Comparison of ENCODE assay signal across 8 mouse cellular contexts in genomic region chr16:58522677-58523043, GRCm38 (mm10). TPM values are rescaled to one million over a fixed set of nuclear protein-coding genes. Genes with fewer than 3 reads are reported as not detected.
DNase-seq lines count a peak whose midpoint lies in the region; ATAC-seq and TF ChIP-seq lines count a peak whose summit lies in the region.

No protein-coding gene starts in this region.

- peak overlapping the region; percentile 84 for H3K4me3 ChIP-seq in kidney, postnatal 0 days (replicated peaks; ENCODE audit: low read depth, low read length)
- peak overlapping the region; percentile 72 for H3K4me3 ChIP-seq in forebrain, embryonic 14.5 days (ENCODE audit: low read depth, low read length)
- peak overlapping the region; percentile 91 for H3K4me3 ChIP-seq in liver, embryonic 14.5 days (ENCODE audit: insufficient read depth in 1 of 2, low read depth in 2 of 2, low read length in 2 of 2)

- DNase-seq in kidney, postnatal 0 days (ENCODE audit: low spot score): peak; percentile 49
- DNase-seq in kidney, postnatal 4 days: no peak
- no peak for DNase-seq in forebrain, embryonic 14.5 days (ENCODE audit: low spot score)
- no peak for DNase-seq in liver, embryonic 14.5 days (ENCODE audit: low read depth in 3 of 3, low spot score in 3 of 3)
- no peak for DNase-seq in adrenal gland, postnatal 36 days
- no peak for DNase-seq in gastrocnemius, adult 8-10 months (ENCODE audit: low spot score in 2 of 2)
- DNase-seq in natural killer cell, adult 2 months (ENCODE audit: low spot score in 2 of 2): no peak

- ATAC-seq in kidney, postnatal 0 days (replicated peaks; ENCODE audit: low FRiP score, low read depth): peak; percentile 59
- peak; percentile 11 for ATAC-seq in activated CD4-positive, CD25-positive, alpha-beta regulatory T cell, adult 4 months
- peak; percentile 72 for ATAC-seq in forebrain, embryonic 14.5 days
- peak; percentile 49 for ATAC-seq in liver, embryonic 14.5 days (ENCODE audit: insufficient read depth)

- H3K36me3 ChIP-seq in kidney, postnatal 0 days (ENCODE audit: insufficient read depth, low read length): no peaks in the 10 kb centered on the region
- H3K36me3 ChIP-seq in forebrain, embryonic 14.5 days (ENCODE audit: control insufficient read depth, insufficient read depth, low read length): no peaks in the 10 kb centered on the region
- no peaks in the 10 kb centered on the region for H3K36me3 ChIP-seq in liver, embryonic 14.5 days (replicated peaks; ENCODE audit: control insufficient read depth, insufficient read depth, low read depth)

- peak overlapping the region; percentile 93 for H3K27ac ChIP-seq in kidney, postnatal 0 days
- no peak overlapping the region for H3K27ac ChIP-seq in forebrain, embryonic 14.5 days (ENCODE audit: low read depth, low read length)
- peak overlapping the region; percentile 64 for H3K27ac ChIP-seq in liver, embryonic 14.5 days

- peak overlapping the region; percentile 91 for H3K9ac ChIP-seq in kidney, postnatal 0 days (ENCODE audit: low read depth, low read length)
- H3K9ac ChIP-seq in forebrain, embryonic 14.5 days (ENCODE audit: low read length): peak overlapping the region; percentile 77
- H3K9ac ChIP-seq in liver, embryonic 14.5 days (replicated peaks): peak overlapping the region; percentile 92

- H3K4me2 ChIP-seq in kidney, postnatal 0 days (ENCODE audit: low read length): peak overlapping the region; percentile 66
- peak overlapping the region; percentile 96 for H3K4me2 ChIP-seq in forebrain, embryonic 14.5 days (ENCODE audit: low read length)
- peak overlapping the region; percentile 76 for H3K4me2 ChIP-seq in liver, embryonic 14.5 days (ENCODE audit: low read depth)

- no peak for TF ChIP-seq CTCF in kidney, postnatal 0 days (IDR thresholded peaks at IDR 0.05; ENCODE audit: low read depth)
- peak; percentile 2; the same call in 1 of the 2 replicates for TF ChIP-seq CTCF in liver, embryonic 14.5 days (IDR thresholded peaks at IDR 0.05; ENCODE audit: low read depth)

- H3K27me3 ChIP-seq in kidney, postnatal 0 days (ENCODE audit: insufficient read depth, low read length): no peaks in the 10 kb centered on the region
- no peaks in the 10 kb centered on the region; the same call in 1 of the 2 replicates for H3K27me3 ChIP-seq in forebrain, embryonic 14.5 days (replicated peaks; ENCODE audit: control insufficient read depth, insufficient read depth, low read length)
- no peaks in the 10 kb centered on the region for H3K27me3 ChIP-seq in liver, embryonic 14.5 days (ENCODE audit: control insufficient read depth, insufficient read depth, low read length)

- no peaks in the 10 kb centered on the region for H3K4me1 ChIP-seq in kidney, postnatal 0 days (replicated peaks; ENCODE audit: insufficient read depth, low read length)
- H3K4me1 ChIP-seq in forebrain, embryonic 14.5 days (ENCODE audit: control insufficient read depth, insufficient read depth, low read length): no peaks in the 10 kb centered on the region; the same call in 1 of the 2 replicates
- peaks cover 45 to 53% of the 10 kb centered on the region in 2 experiments for H3K4me1 ChIP-seq in liver, embryonic 14.5 days (replicated peaks; ENCODE audit: control insufficient read depth in 2 of 2, insufficient read depth in 2 of 2, low read length in 1 of 2)

- 0% methylated on average over 16 of the region's 16 CpGs for WGBS in kidney, postnatal 0 days
- WGBS in forebrain, embryonic 14.5 days: under 1% methylated on average over 16 of the region's 16 CpGs
- WGBS in liver, embryonic 14.5 days (ENCODE audit: insufficient replicate concordance): 0% methylated on average over 16 of the region's 16 CpGs

- no peak for TF ChIP-seq EP300 in liver, embryonic 14.5 days (IDR thresholded peaks at IDR 0.05; ENCODE audit: low read depth)

- no peaks in the 10 kb centered on the region for H3K9me3 ChIP-seq in kidney, postnatal 0 days (replicated peaks; ENCODE audit: low read length)
- 0 out of 2 replicates have a peak, but pooled peaks cover 3% of the 10 kb centered on the region for H3K9me3 ChIP-seq in forebrain, embryonic 14.5 days (replicated peaks; ENCODE audit: control insufficient read depth, low read length)
- no peaks in the 10 kb centered on the region for H3K9me3 ChIP-seq in liver, embryonic 14.5 days (ENCODE audit: control insufficient read depth, low read length)

RNA-seq across cellular contexts. Expression of gene St3gal6, which starts 1.4 kb away (rescaled TPM):
- polyA plus RNA-seq in kidney, postnatal 0 days (2015; fragmentation: Nextera tagmentation; extraction: Ambion mirVana): 93.6 and 93.8 TPM in 2 replicates
- polyA plus RNA-seq in activated CD4-positive, CD25-positive, alpha-beta regulatory T cell, adult 4 months (2017; shearing (Covaris generic)): 1 to 10 TPM; 4.6 to 7.4 TPM
- 7.8 and 8.3 TPM in 2 replicates for polyA plus RNA-seq in forebrain, embryonic 14.5 days (2014; fragmentation: Nextera tagmentation; extraction: Ambion mirVana)
- polyA plus RNA-seq in liver, embryonic 14.5 days (2012; rRNA removed): 6.7 and 10.4 TPM in 2 replicates
- polyA plus RNA-seq in liver, embryonic 14.5 days (2014; fragmentation: Nextera tagmentation; extraction: Ambion mirVana): 25.4 and 25.6 TPM in 2 replicates
- 10 to 100 TPM; 30.3 to 38.5 TPM for total RNA-seq in adrenal gland, postnatal 36 days (2021)
- total RNA-seq in gastrocnemius, adult 8-10 months (2022): 100 to 1,000 TPM; 147 to 185 (median 164) TPM

Comparison
In these comparisons a context has a peak if more than half of its experiments do, and no peak if none do; other contexts are left out.
1. ATAC-seq: peak in every context shown above with its lines; median percentile 72 in forebrain, embryonic 14.5 days; 59 in kidney, postnatal 0 days; 49 in liver, embryonic 14.5 days; 11 in activated CD4-positive, CD25-positive, alpha-beta regulatory T cell, adult 4 months.